Mouse (Mus musculus): ENCODE results near the gene Hao2.

Gene Hao2

DNA sequence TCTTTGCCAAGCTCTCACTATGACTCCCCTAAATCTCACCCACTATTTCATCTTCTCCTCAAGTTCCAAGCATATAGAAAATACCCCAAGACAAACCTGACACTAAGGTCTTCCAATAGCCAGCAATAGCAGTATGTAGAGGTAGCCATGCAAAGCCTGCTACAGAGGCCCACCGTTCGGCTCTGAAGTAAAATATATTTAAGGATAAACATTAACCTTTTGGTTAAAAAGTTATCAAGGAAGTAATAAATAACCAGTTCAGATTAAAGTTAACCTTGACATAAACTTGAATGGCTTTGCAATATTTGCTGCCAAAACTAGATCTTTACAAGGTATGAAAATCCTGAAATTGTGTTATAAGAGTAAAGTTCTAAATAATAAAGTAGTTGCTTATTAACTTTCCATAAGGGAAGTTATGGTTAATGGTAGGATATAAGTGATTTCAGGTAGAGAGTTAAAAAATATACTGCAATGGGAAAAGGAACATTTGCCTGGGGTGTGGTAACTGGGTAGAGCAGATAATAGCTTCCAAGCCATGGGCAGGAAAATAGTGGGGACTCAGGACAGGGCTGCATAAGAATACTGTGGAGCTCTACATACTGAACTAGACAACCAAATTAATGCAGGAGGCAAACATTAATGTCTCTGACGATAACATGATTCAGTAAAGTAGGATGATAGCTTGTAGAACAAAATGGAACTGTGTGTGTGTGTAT, at the start of gene Hao2:
Gene Hao2 (minus strand): TSS at position 183 of the 716 bp plus-strand sequence.
- DNase-seq = no peak

DNA sequence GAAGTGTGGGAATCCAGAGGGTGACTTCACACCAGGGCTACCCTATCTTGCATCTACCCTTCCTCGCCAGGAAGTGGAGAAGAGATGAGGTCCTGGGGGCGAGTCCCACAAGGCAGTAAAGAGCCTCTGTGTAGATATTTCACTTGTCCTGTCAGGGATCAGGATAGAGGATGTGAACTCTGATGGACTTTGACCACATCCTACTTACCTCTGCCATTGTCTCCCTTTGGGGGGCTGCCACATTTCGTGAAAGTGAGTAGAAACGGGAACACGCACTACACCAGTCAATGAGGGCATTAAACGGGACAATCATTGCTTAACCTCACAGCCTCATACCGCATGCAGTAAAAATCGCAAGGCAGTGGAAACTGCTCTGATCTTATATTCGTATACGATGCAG, 48.6 kb upstream of the Hao2 start:
- DNase-seq = no peak

DNA sequence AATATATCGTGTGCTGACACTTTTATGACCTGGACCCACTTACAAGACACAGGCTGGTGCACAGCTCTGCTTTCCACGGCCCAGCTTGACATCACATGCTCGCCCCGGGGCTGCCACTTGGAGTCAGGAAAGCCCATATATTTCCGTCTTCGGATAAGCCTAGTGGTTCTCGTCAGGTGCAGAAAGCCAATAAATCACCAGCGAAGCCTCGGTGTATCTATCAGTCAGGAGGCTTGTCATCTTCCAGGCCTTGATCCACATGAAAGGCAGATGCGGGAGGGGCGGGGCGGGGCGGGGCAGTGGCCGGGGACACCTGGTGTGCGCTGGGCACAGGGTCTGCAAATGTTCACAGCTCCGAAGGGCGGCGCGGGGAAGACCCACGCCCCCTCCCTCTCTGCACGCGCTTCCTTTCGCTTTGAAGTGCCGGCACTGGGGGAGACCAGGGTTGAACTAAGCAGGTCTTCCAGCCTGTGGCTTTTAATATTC, 48.1 kb upstream of the Hao2 start:
- peak; percentile 76 for DNase-seq

DNA sequence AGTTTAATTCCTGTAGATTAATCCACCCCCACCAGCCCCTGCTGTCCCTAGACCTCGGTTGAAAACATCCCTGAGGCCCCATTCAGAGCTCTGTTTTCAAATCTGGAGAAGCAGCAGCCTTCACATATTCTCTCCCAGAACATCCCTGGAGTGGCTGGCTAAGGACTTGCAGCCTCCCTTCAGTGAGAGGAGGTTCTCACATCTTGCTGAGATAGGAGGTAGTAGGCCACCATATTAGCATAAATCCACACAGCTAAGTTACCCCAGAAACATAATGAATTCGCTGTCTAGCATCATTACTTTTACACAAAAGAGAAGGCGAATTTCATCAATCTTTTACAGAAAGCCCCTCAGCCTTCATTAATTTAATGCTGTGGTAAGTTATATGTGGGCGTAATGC, 47.2 kb upstream of the Hao2 start:
- DNase-seq = no peak

DNA sequence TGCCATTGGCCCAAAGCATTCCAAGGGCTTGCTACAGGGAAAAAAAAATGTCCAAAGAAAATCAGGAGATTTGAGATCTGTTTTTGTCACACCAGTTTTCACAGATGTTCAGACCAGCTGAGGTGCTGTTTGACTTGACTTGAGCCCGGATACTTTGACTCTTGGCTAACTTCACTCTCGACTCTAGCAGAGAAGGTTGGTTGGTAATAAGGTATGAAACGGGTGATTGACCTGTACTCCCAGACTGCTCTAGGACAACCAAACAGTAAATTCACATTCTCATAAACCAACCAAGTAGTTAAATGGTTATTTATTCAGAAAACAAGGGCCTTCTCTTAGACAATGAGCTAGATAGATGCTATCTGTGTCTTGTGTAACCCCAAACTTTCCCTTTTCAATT, 43.4 kb upstream of the Hao2 start:
- no peak for DNase-seq

DNA sequence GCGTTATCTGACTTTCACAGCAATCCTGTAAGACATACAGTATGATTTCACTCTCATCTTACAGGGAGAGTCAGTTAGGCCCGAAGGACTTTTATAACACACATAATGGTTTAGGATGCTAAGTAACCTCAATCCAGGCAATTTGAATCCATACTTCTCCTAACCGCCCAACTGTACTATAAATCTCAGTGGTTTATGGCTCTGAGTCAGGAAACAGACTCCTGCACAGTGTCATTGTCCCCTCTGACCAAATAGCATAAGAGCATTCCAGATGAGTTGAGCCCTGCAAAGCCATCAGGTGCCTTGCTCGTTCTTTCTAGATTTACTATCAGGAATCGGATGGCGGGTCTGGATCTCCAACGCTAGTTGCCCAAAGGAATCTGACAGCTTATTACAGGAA, 41.6 kb upstream of the Hao2 start:
- no peak for DNase-seq

DNA sequence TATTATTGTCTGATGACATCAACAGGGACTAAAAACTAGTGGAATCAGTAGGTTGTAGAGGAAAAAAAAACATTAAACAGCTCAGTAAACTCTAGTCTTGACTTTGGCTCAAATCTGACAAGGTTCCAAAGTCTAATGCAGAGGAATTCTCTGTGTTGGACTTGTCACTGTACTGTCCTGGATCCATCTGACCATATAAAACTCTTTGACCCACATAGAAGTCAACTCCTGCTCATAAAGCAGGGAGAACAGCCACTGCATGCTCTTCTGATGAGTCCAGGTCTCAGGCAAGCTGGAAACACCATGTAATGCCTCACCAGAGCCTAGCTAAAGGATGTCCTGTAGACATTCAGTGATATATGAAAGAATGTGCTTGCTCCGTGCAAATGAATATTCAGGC, 41.0 kb upstream of the Hao2 start:
- DNase-seq = no peak

DNA sequence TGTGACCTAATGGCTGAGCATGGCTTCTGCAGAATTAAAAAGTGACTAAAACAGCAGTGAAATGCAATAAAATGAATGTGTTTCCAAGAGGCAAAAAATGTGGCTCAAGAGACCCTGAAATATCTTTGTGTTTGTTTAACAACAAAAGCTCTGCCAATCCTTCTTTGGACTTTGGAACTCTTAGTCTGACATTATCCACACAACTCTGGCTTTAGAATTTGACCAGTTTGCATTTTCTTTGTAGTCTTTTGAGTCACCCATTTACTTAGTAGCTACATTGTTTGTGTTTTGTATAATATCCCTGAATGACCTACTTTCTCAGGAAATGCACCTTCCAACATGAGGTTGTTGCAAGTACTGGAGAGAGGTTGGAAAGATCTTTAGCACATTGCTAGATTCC, 39.4 kb upstream of the Hao2 start:
- DNase-seq = no peak

DNA sequence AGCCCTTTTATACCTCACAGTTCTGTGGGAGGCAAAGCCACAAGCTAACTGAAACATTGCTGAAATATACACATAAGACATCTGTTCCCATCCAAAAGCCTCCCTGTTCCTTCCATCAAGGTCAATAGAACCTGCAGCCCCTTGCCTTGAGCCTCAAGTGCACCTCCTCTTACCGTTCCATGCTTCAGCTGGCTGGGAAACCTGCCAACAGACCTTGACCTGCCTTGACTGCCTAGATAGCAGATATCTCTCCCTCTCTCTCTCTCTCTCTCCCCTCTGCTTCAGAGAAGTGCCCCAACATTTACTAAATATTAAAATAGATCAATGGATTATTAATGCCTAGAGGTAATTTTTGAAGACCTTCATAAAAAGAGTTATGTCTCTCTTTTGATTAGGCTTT, 38.8 kb upstream of the Hao2 start:
- DNase-seq = no peak

DNA sequence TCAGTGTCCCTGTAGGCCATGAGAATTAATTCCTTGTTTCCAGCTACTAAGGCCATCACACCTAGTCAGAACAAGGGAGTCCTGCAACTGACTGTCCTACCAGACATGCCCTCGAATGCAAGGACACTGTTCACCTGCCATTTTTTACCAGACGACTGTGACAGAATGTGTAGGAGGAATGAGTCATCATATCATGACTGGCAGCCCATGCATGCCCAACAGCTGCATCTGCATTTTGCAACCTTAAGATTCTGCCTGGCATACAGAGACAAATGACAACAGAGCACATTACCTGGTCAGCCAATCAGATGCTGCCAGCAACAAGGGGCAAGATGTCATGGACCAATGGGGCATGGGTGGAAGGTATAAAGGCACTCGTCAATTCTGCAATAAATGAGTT, 27.4 kb upstream of the Hao2 start:
- no peak for DNase-seq

DNA sequence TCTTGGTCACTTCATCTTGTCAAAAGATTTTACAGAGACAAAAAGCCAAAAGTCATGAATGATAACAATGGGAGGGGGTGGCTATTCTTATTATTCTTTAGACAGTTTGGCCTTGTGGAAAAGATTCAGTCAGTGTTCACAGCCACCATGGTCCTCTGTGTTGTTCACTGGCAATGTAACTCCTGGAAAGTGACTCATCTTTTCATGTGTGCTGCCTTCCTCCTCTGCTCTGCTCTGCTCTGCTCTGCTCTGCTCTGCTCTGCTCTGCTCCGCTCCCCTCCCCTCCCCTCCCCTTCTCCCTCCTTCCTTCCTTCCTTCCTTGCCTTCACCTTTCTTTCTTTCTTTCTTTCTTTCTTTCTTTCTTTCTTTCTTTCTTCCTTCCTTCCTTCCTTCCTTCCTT, 24.2 kb upstream of the Hao2 start:
- DNase-seq = no peak

DNA sequence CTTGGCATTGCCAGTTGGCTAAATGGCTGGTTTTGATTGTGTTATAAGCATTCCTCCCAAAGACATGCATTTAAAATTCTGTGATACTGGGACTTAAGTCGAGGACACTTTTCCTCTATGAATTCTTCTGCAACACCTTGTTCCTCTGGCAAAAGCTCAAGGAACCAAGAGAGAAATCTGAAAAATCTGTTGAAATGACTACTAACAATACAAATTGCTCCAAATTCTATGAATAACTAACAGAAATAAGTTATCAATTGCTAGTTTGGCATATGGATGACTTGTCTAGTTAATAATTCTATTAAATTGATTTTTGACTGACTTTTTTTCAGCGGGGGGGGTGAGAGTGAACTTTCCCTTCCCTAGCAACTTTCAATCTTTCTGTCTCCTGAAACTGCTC, 23.8 kb upstream of the Hao2 start:
- DNase-seq = no peak

DNA sequence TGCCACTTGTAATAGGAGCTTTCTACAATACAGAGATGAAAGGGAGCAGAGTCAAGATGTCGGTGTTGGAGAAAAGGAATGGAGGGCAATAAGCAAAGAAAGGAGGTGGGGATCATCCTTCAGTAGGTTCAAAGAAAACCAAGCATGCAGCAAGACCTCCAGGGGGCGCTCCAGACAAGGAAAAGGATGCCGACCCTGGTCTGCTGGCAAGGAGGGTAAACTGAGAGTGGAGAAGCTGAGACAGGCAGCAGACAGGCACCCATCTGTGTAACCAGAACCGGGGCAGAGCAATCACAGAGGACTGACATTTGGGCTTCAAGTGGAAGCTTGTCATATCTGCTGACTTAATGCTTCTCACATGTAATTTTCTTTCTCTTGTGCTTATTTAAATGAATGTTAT, 22.6 kb upstream of the Hao2 start:
- DNase-seq = peak; percentile 73

DNA sequence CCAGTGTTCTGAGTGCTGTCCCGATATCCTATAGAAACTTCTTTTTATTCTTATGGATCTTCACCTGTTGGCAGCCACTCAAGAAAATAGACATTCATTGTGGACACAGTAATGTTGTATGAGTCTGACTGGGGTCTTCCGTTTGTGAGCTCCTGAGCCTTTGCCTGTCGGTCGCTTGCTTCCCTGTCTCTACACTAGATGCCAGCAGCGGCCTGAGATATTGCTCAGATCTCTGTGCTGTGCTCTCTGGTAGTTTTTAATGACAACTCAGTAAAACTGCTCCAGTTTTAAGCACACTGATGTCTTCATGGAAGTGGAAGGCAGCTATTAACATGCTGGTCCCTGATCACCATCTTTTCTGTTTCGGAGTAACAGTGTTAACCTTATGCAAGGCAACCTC, 20.6 kb upstream of the Hao2 start:
- DNase-seq = peak; percentile 28

DNA sequence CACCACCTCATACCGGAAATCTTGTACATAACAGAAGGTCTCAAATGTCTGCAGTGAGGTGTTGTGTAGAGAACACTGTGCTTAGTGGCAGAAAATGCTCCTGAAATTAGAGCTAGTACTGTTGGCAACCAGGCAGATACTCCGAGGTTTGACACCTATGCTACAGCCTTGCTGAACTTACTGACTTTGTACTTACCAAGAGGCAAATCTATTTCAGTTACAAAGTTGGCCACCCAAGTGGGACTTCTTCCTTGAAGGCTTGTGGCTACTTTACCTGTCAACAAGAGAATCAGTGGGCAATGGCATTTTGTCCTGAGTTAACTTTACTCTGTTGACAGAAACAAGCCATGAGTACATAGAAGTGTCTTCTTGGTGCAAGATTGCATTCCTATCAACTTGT, 4.6 kb upstream of the Hao2 start:
- DNase-seq = no peak

DNA sequence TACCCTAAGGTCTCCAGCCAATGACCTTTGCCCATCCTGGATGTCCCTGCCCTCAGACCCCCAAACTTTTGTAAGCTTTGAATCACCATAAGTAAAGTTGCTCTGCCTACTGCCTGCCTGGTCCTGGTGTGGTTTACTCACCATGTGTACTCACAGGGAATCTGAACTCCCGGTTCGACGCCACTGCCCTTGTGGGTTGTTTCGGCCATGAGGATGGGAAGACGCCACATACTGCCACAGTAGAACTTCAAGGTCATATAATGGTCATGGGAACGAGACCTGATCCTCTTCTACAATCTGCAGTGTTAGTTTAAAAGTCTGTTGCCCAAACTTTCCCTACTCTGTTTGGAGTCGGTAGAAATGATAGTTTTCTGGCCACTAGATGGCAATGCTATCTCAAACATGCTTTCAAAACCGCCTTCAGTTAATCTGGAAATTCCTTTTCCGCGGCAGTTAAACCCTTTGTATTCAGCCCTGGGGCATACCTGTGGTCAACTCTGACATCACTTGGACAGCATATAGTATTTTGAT, 2.1 kb upstream of the Hao2 start:
- peak; percentile 69 for DNase-seq

DNA sequence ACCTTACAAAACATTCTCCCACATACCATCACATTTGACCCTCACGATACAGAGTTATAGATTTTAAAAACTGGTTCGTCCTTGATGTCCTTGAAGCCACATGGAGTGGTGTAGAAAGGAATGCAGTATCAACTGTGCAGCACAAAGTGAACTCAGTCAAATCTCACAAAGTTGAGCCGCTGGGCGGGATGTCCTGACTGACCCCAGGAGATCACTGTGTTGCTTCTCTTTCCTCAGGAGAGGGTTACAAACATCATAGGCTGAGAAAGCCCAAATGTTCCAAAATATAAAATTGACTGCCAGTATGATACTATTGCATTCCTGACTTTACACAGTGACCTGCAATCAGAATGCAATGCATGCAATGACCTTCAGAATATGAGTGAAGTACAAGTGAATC, 2.6 kb downstream of the Hao2 start:
- no peak for DNase-seq

DNA sequence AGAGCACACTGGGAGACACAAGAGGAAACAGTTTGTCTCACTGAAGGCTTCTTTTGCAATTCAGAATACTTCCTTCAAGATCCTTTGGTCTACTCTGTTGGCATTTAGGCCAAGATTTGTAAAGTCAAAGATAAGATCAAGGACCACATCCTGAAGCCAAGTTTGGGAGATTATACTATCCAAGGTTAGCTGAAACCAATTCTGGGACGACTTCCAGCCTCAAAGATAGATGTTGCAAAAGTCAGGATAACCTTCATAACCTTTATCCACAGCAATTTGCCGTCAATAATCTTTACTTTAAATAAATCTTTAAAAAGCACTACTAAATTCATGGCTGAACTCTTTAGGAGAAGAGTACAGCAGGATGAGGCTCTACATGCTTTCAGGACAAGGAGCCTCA, 4.8 kb downstream of the Hao2 start:
- DNase-seq = no peak

DNA sequence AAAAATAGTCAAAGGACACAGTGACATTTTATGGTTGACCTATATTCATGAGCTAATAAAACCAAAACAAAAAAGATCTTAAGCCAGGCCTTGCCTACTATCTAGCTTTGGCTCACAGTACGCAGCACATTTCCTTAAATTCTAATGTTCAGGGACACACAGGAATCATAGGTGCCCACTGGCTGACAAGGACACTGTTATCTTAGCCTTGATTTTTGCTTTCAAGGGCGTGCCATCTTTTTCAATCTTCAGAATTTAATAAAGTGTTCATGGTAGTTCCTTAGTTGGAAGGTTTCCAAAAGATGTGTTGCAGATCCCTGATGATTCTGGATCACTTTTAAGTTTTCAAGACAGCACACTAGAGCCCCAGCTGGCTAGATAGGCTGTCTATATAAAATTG, 12.2 kb downstream of the Hao2 start:
- DNase-seq = no peak

DNA sequence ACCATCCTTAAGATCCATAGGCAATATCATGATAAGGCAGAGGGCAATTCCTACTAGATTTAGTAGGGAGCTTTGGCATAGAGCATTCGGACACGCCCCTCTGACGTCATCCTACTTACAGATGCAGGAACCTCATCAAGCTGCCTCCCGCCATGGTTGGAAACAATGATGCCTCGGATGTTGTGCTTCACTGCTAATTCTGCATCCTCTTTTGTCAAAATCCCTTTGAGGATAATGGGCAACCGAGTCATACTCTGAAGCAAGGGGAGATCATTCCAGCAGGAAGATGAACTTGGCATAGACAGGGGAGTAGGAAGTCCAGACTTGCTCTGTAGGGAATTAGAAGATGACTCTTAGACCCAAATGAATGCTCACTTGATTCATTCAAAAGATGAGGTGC, 12.8 kb downstream of the Hao2 start:
- DNase-seq = no peak

DNA sequence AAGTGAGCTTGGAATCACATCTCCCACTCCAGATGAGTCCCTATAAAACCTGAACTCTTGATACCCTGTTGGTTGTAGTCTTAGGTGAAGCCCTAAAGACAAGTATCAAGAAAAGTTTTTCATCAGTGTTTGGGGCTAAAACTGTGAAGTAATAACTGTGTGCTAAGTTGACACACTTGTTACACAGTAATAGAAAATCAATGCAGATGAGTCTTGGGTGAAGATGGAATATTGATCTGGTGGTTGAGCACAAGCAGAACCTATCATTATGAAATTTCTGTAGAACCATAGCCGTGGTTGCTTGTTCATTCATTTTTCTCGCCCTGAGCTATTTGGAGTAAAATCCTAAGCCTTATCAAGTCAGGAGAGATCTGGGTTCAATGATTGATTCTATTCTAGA, 24.8 kb downstream of the Hao2 start:
- DNase-seq = no peak

DNA sequence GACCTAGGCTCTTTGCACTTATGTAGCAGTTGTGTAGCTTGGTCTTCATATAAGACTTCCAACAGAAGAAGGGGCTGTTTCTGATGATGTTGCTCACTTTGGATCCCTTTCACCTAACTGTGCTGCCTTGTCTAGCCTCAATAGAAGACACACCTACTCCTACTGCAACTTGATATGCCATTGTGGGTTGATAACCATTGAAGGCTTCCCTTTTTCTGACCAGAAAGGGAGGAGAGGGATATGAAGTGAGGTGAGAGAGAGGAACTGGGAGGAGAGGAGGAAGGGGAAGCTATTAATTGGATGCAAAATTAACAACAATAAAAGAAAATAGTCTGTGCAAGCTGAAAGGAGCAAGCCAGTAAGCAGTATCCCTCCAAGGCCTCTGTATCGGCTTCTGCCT, 30.2 kb downstream of the Hao2 start:
- DNase-seq = no peak

DNA sequence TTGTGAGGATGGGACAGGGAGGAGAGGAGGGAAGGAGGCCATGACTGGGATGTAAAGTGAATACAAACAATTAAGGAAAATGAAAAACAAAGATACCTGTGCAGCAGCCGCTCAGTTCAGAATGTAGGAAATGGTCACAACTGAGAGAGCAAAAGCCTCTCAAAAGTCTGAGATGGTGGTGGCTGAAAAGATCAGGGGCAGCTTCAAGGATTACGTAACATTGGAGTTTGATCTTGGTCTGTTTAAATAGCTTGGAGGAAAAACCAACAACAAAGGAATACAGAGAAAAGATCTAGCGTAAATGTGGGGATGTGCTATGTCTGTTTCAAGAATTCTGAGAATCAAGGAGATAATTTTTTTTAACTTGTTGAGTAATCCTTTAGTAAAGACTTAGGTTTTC, 33.5 kb downstream of the Hao2 start, which contains the start of gene Hsd3b1:
Gene Hsd3b1 (minus strand): TSS at position 219 of the 400 bp plus-strand sequence.
- DNase-seq = no peak

DNA sequence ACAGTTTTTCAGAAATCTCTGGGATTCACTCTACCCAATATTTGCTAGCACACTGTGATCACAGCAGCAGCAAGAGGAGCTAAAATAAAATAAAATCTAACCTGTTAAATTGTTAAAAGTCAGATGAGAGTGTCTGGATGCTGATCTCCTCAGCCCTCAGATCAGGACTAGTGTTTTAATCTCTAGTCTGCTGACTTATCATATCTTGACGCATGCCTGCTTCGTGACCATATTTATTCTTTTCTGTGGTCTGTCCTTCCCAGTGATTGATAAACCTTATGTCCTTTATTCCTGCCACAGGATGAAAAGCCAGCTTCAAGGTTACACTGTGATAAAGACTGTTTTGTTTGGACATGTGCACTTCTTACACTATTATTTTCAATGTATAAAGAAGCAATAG, 35.0 kb downstream of the Hao2 start:
- DNase-seq = no peak

DNA sequence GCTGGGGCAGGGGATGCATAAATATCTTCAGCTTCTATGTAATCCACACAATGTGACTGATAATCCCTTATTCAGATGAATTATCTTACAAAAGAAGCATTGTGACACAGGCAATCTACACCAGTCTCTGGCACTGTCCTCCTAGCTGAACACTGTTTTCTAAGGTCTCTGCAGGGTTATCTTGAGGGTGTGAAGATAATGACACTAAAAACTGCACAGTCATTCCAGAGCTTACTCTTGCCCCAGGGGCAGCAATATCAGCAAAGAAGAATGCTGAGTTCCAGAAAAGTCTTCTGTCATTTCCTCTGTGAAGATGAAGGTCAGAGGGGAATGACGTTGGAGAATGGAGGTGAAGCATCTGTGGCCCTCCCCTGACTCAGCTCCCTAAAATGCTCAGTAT, 36.1 kb downstream of the Hao2 start:
- no peak for DNase-seq
